Mouse (Mus musculus) heart, adult 2 months (tissue): ENCODE data around the gene Plscr3.

Experiments used
- CTCF ChIP-seq: fragments of 200-600 bp; IDR thresholded peaks from 2 replicates; pipeline ENCODE4 v1.8.1; 2022; ENCODE audit warnings: antibody characterized with exemption, mild to moderate bottlenecking, moderate library complexity
- EP300 ChIP-seq: fragments of 200-500 bp; IDR thresholded peaks from 2 replicates; pipeline ENCODE4 v1.6.1; 2011; ENCODE audit warnings: low read depth, low read length, control low read depth; ENCODE audit not compliant: insufficient read depth
- POLR2A ChIP-seq: fragments of 200-500 bp; IDR thresholded peaks from 2 replicates; pipeline ENCODE4 v1.6.1; 2011; ENCODE audit warnings: mild to moderate bottlenecking, low read depth, low read length, control low read depth; ENCODE audit not compliant: insufficient read depth

- TF ChIP-seq CTCF = no peak
- no peak for TF ChIP-seq POLR2A
- TF ChIP-seq EP300 = no peak
These were observed 10.2 kb upstream of the Plscr3 start for GRCm38 (mm10) chr11:69835966-69836335.
